Mouse (Mus musculus) lung, postnatal 4 days (tissue): ENCODE results near the gene Kcnd3.

Experiments
- DNase-seq, 2 experiments: peaks; one replicate each; pipeline ENCODE4 v3.0.0; 2021

Gene Kcnd3

GRCm38 (mm10) chr3:105600483-105600882, 148.4 kb downstream of the Kcnd3 start:
- no peak for DNase-seq

- DNase-seq = no peak
Observed at GRCm38 (mm10) chr3:105602966-105603365, 150.8 kb downstream of the Kcnd3 start.

GRCm38 (mm10) chr3:105605726-105606125, 153.6 kb downstream of the Kcnd3 start:
- DNase-seq = no peak

GRCm38 (mm10) chr3:105608857-105609256, 156.7 kb downstream of the Kcnd3 start:
- no peak for DNase-seq

- DNase-seq = no peak
Observed at GRCm38 (mm10) chr3:105611531-105612422, 159.6 kb downstream of the Kcnd3 start.

GRCm38 (mm10) chr3:105612423-105612814, 160.3 kb downstream of the Kcnd3 start:
- DNase-seq = no peak

GRCm38 (mm10) chr3:105616861-105617743, 165.0 kb downstream of the Kcnd3 start:
- DNase-seq = no peak

GRCm38 (mm10) chr3:105621154-105621553, 169.0 kb downstream of the Kcnd3 start:
- DNase-seq = no peak

GRCm38 (mm10) chr3:105623137-105623536, 171.0 kb downstream of the Kcnd3 start:
- no peak for DNase-seq

- DNase-seq = peak in 1 of 2 experiments; percentile 14
Observed at GRCm38 (mm10) chr3:105625961-105626360, 173.8 kb downstream of the Kcnd3 start.

- no peak for DNase-seq
Observed at GRCm38 (mm10) chr3:105627258-105627657, 175.1 kb downstream of the Kcnd3 start.

GRCm38 (mm10) chr3:105632296-105632695, 180.2 kb downstream of the Kcnd3 start:
- no peak for DNase-seq

- no peak for DNase-seq
Observed at GRCm38 (mm10) chr3:105633021-105633420, 180.9 kb downstream of the Kcnd3 start.

- DNase-seq = peak in 1 of 2 experiments; percentile 18
Observed at GRCm38 (mm10) chr3:105642186-105642585, 190.1 kb downstream of the Kcnd3 start.

GRCm38 (mm10) chr3:105643566-105643965, 191.4 kb downstream of the Kcnd3 start:
- no peak for DNase-seq

GRCm38 (mm10) chr3:105648889-105649567, 196.9 kb downstream of the Kcnd3 start:
- DNase-seq = no peak

- no peak for DNase-seq
Observed at GRCm38 (mm10) chr3:105653544-105654380, 201.6 kb downstream of the Kcnd3 start.

GRCm38 (mm10) chr3:105655031-105655585, 203.0 kb downstream of the Kcnd3 start:
- DNase-seq = no peak

GRCm38 (mm10) chr3:105660530-105660929, 208.4 kb downstream of the Kcnd3 start:
- no peak for DNase-seq

- DNase-seq = no peak
Observed at GRCm38 (mm10) chr3:105663043-105663442, 210.9 kb downstream of the Kcnd3 start.

- no peak for DNase-seq
Observed at GRCm38 (mm10) chr3:105665105-105665765, 213.1 kb downstream of the Kcnd3 start.
